Mouse (Mus musculus) spleen, adult 2 months (tissue): ENCODE measurements around the gene Plau. TPM values are rescaled to one million over a fixed set of nuclear protein-coding genes. Genes with fewer than 3 reads are reported as not detected.

ENCODE experiments used
- DNase-seq, 2 experiments: peaks; one replicate each; pipeline versions ENCODE4 v3.0.0 to v3.0.0-alpha.2; 2012 to 2021; ENCODE audit warnings: low spot score in 2 of 2, low read depth in 1 of 2
- H3K27ac ChIP-seq: fragments of 200-500 bp; 2 replicates; pipeline ENCODE4 v1.5.1; 2012; ENCODE audit warnings: low read length, inconsistent platforms; ENCODE audit not compliant: insufficient read depth
- H3K27me3 ChIP-seq: fragments of 200-500 bp; 2 replicates; pipeline ENCODE4 v1.6.1; 2012; ENCODE audit warnings: mild to moderate bottlenecking, moderate library complexity, low read length, inconsistent platforms; ENCODE audit not compliant: control insufficient read depth, insufficient read depth
- H3K36me3 ChIP-seq: fragments of 200-500 bp; 2 replicates; pipeline ENCODE4 v1.6.1; 2012; ENCODE audit warnings: mild to moderate bottlenecking, low read length, inconsistent platforms; ENCODE audit not compliant: control insufficient read depth, insufficient read depth
- H3K4me1 ChIP-seq: fragments of 200-500 bp; 2 replicates; pipeline ENCODE4 v1.6.1; 2011; ENCODE audit warnings: inconsistent platforms; ENCODE audit not compliant: control insufficient read depth, insufficient read depth, insufficient read length
- H3K4me3 ChIP-seq: fragments of 200-500 bp; 2 replicates; pipeline ENCODE4 v1.5.1; 2011; ENCODE audit warnings: mild to moderate bottlenecking, inconsistent platforms; ENCODE audit not compliant: insufficient read depth, insufficient read length; ENCODE audit errors: extremely low read depth
- CTCF ChIP-seq: fragments of 200-500 bp; IDR thresholded peaks from 2 replicates; pipeline ENCODE4 v1.5.1; 2011; ENCODE audit warnings: mild to moderate bottlenecking, inconsistent platforms; ENCODE audit not compliant: insufficient read depth, insufficient read length, insufficient replicate concordance; ENCODE audit errors: extremely low read depth
- POLR2A ChIP-seq: fragments of 200-500 bp; IDR thresholded peaks from 2 replicates; pipeline ENCODE4 v1.6.1; 2011; ENCODE audit warnings: low read depth, low read length, inconsistent platforms
- WGBS: fragments of 180-500 bp; shearing (Covaris S2); methylation state at CpG from one replicate; pipeline ENCODE4 v1.1.7; 2018; 5-methylcytosine and 5-hydroxymethylcytosine counted together
- polyA plus RNA-seq: library from polyadenylated mRNA; depleted of rRNA; stranded (reverse); fragments of >200 nt; gene quantifications from 2 replicates; pipeline ENCODE4 v1.2.3, GENCODE M21; 2012; rRNA removed

The Plau gene
- polyA plus RNA-seq, 1 experiment: 1.2 TPM

DNA sequence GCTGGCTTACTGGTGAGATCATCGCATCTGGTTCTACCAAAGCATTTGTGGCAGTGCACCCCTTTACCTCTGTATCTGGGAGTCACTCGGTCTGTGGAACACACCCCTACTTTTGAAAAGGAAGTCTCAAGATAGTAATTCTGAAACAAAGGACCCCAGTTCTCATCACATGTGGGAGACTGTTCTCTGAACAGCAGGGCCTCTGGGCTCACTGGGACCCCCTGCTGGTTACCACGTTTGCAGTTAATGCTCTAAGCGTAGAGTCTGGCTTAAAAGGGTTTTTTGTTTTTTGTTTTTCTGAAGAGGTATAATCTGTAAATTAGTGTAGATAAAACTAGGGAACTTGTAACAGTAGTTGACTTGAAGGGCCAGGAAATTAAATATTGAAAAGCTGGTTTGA is 49.8 kb downstream of the Plau start:
- WGBS: 38% methylated on average over 4 of the region's 4 CpGs
- DNase-seq: peak; percentile 19 to 76

DNA sequence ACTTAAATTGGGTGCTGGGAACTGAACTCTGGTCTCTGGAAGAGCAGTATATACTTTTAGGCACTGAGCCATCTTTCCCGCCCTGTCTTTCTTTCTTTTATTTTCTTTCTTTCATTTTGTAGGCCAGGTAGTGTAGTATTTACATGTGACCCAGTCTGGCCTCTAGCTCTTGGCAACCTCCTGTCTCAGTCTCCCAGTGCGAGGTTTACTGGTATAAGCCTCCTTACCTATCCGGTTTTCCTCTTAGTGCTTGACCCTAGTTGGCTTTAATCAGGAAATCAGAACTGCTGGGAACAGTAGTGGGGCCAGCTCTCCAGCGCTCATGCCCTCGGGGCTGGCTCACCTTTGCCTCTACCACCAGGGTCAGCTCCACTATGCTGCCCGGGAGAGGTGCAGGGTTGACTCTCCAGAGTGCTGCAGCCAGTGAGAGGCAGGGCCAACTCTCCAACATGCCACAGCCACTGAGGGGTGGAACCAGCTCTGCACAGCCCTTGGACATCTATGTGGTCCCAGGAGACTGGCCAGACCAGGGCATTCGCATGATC is 51.2 kb downstream of the Plau start:
- Histone ChIP-seq H3K4me1 (peaks cover 12% of the 10 kb centered on the region; the same call in 1 of the 2 replicates), H3K27ac (no peak overlapping the region), H3K27me3 (no peaks in the 10 kb centered on the region), H3K4me3 (no peak overlapping the region), H3K36me3 (no peaks in the 10 kb centered on the region)
- TF ChIP-seq POLR2A: no peak
- no peak for TF ChIP-seq CTCF
- 90% methylated on average over 7 of the region's 7 CpGs for WGBS
- no peak for DNase-seq

More for the DNA sequence above, 49.8 kb downstream of the Plau start:
- Histone ChIP-seq H3K4me1 (peaks cover 12% of the 10 kb centered on the region; the same call in 1 of the 2 replicates), H3K27ac (peak overlapping the region; percentile 78; the same call in 1 of the 2 replicates), H3K4me3 (no peak overlapping the region), H3K27me3 (no peaks in the 10 kb centered on the region), H3K36me3 (no peaks in the 10 kb centered on the region)
- TF ChIP-seq POLR2A: no peak
- TF ChIP-seq CTCF: peak; percentile 38; the same call in 1 of the 2 replicates

DNA sequence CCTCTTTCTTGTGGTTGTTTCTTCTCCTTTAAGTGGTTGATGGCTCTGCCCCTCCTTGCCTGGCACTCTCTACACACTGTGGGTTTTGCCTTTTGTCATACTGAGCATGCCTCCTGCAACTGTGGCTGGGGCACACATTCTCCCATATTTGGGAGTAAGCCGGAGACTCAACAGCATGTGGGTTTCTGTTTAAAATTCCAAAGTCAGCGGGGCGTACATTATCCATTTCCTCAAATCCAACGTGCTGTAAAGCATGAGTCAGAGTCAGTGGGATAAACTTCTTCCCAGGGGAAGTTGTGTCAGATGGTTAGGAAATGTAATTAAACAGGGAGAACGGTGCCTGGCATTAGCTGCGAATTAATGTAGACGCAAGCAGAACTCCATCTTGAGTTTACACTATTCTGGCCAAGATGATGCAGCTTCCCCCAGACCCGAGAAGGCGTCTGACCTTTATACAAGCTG is 55.5 kb downstream of the Plau start:
- DNase-seq: no peak
- Histone ChIP-seq H3K4me3 (no peak overlapping the region), H3K27me3 (no peaks in the 10 kb centered on the region), H3K27ac (no peak overlapping the region), H3K4me1 (no peaks in the 10 kb centered on the region), H3K36me3 (no peaks in the 10 kb centered on the region)
- TF ChIP-seq CTCF (no peak), POLR2A (no peak)
- whole genome bisulfite sequencing: 75% methylated on average over 9 of the region's 9 CpGs

Other genes starting within 250 kb of the Plau start
- 1.9 and 2.1 TPM in 2 replicates for gene Usp54, start 195.6 kb upstream of the Plau start, polyA plus RNA-seq
- not detected in 2 replicates for gene Myoz1, start 180.1 kb upstream of the Plau start, polyA plus RNA-seq
- gene Synpo2l, start 168.3 kb upstream of the Plau start, polyA plus RNA-seq: 0.05 and 0.07 TPM in 2 replicates
- 181 and 239 TPM in 2 replicates for gene Sec24c, start 162.4 kb upstream of the Plau start, polyA plus RNA-seq
- 10.5 and 20.8 TPM in 2 replicates for gene Fut11, start 141.7 kb upstream of the Plau start, polyA plus RNA-seq
- 12.6 and 15.5 TPM in 2 replicates for gene Chchd1, start 133.7 kb upstream of the Plau start, polyA plus RNA-seq
- 177 and 225 TPM in 2 replicates for gene Zswim8, start 129.1 kb upstream of the Plau start, polyA plus RNA-seq
- gene Ndst2, start 102.1 kb upstream of the Plau start, polyA plus RNA-seq: 41.6 and 43.2 TPM in 2 replicates
- 15.7 and 15.8 TPM in 2 replicates for gene Camk2g, start 42.6 kb upstream of the Plau start, polyA plus RNA-seq
- 20.3 and 25.0 TPM in 2 replicates for gene Vcl, start 92.7 kb downstream of the Plau start, polyA plus RNA-seq
- gene Ap3m1, start 215.8 kb downstream of the Plau start, polyA plus RNA-seq: 9.5 and 10.6 TPM in 2 replicates
- gene Adk, start 215.9 kb downstream of the Plau start, polyA plus RNA-seq: 7.7 and 11.0 TPM in 2 replicates